Mouse (Mus musculus): ENCODE results near the gene Lad1.

Lad1 gene

GRCm38 (mm10) chr1:135882385-135883109 lies 64.1 kb downstream of the Lad1 start:
- no peak for DNase-seq (ENCODE audit: low spot score)
